ENCODE assay signal across 19 mouse cellular contexts in the genomic region with DNA sequence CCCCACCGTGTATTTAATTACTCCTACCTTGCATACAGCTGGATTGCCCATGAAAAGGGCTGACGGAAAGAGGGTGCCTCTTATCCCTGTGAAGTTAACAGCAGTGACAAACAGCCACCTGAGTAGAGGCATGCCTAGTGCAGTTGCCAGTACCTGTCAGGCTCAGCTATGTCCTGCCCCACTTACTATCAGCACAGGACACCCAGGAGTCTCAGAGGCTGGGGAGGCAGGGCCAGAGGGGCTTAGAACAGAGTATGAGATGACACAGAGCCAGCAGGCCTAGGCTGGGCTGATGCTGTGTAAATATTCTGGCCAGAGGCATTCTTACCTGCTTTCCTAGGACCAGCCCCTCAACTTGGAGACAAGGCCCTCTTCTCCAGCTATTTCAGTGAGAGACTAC. TPM values are rescaled to one million over a fixed set of nuclear protein-coding genes. Genes with fewer than 3 reads are reported as not detected.
DNase-seq lines count a peak whose midpoint lies in the region; ATAC-seq and TF ChIP-seq lines count a peak whose summit lies in the region.
"Had no signal": no experiment of that assay in that cellular context is flagged by ENCODE, and none has a peak within 500 bp of the region (broad histone marks: within the 10 kb centered on the region; RNA-seq: fewer than 3 reads in every experiment).

No protein-coding gene starts in this region.

- TF ChIP-seq CTCF in liver, postnatal 0 days (IDR thresholded peaks at IDR 0.05; ENCODE audit: low read depth) = no peak

- 64% methylated on average over 2 of the region's 2 CpGs for WGBS in heart, embryonic 11.5 days (ENCODE audit: insufficient replicate concordance)
- WGBS in intestine, embryonic 16.5 days = 63% methylated on average over 2 of the region's 2 CpGs
- WGBS in intestine, embryonic 15.5 days = 46% methylated on average over 2 of the region's 2 CpGs
- WGBS in liver, embryonic 12.5 days (ENCODE audit: insufficient replicate concordance) = 69% methylated on average over 2 of the region's 2 CpGs
- WGBS in liver, postnatal 0 days (ENCODE audit: insufficient replicate concordance) = 81% methylated on average over 2 of the region's 2 CpGs

- H3K9me3 ChIP-seq in heart, embryonic 11.5 days (replicated peaks; ENCODE audit: control insufficient read depth, low read length) = no peaks in the 10 kb centered on the region
- no peaks in the 10 kb centered on the region for H3K9me3 ChIP-seq in intestine, embryonic 16.5 days (ENCODE audit: control insufficient read depth, low read length)
- H3K9me3 ChIP-seq in intestine, embryonic 15.5 days = no peaks in the 10 kb centered on the region
- H3K9me3 ChIP-seq in liver, embryonic 12.5 days (replicated peaks) = no peaks in the 10 kb centered on the region
- no peaks in the 10 kb centered on the region for H3K9me3 ChIP-seq in liver, postnatal 0 days (ENCODE audit: low read length)
- H3K9me3 ChIP-seq: embryonic facial prominence, embryonic 15.5 days; hindbrain, embryonic 15.5 days; kidney, embryonic 15.5 days; megakaryocyte, embryonic 14.5 days had no signal

- H3K36me3 ChIP-seq in heart, embryonic 11.5 days (ENCODE audit: control insufficient read depth, insufficient read depth, low read length) = no peaks in the 10 kb centered on the region
- no peaks in the 10 kb centered on the region for H3K36me3 ChIP-seq in intestine, embryonic 16.5 days (ENCODE audit: control insufficient read depth, insufficient read depth, low read length)
- no peaks in the 10 kb centered on the region for H3K36me3 ChIP-seq in intestine, embryonic 15.5 days
- no peaks in the 10 kb centered on the region; the same call in 1 of the 2 replicates for H3K36me3 ChIP-seq in liver, embryonic 12.5 days
- no peaks in the 10 kb centered on the region for H3K36me3 ChIP-seq in liver, postnatal 0 days (replicated peaks; ENCODE audit: insufficient read depth, low read length)
- H3K36me3 ChIP-seq: embryonic facial prominence, embryonic 15.5 days; hindbrain, embryonic 15.5 days; kidney, embryonic 15.5 days had no signal

- H3K9ac ChIP-seq in heart, embryonic 11.5 days (ENCODE audit: low read depth, low read length) = 0 out of 2 replicates have a peak overlapping the region, but pooled peaks have one; percentile 10
- no peak overlapping the region for H3K9ac ChIP-seq in intestine, embryonic 16.5 days (ENCODE audit: low read depth, low read length)
- H3K9ac ChIP-seq in intestine, embryonic 15.5 days = no peak overlapping the region
- peak overlapping the region; percentile 39; the same call in 1 of the 2 replicates for H3K9ac ChIP-seq in liver, embryonic 12.5 days
- H3K9ac ChIP-seq in liver, postnatal 0 days (replicated peaks) = peak overlapping the region; percentile 16
- H3K9ac ChIP-seq: embryonic facial prominence, embryonic 15.5 days; hindbrain, embryonic 15.5 days; kidney, embryonic 15.5 days had no signal

- H3K27ac ChIP-seq in heart, embryonic 11.5 days (ENCODE audit: low read depth, low read length) = peak overlapping the region; percentile 66; the same call in 1 of the 2 replicates
- peak overlapping the region; percentile 1; the same call in 1 of the 2 replicates for H3K27ac ChIP-seq in intestine, embryonic 16.5 days (ENCODE audit: low read length)
- H3K27ac ChIP-seq in intestine, embryonic 15.5 days = no peak overlapping the region
- H3K27ac ChIP-seq in liver, embryonic 12.5 days = peak overlapping the region; percentile 31
- no peak overlapping the region for H3K27ac ChIP-seq in liver, postnatal 0 days (ENCODE audit: low read depth)
- H3K27ac ChIP-seq: embryonic facial prominence, embryonic 15.5 days; hindbrain, embryonic 15.5 days; kidney, embryonic 15.5 days had no signal

- no peaks in the 10 kb centered on the region for H3K27me3 ChIP-seq in heart, embryonic 11.5 days (ENCODE audit: control insufficient read depth, insufficient read depth, low read length)
- no peaks in the 10 kb centered on the region for H3K27me3 ChIP-seq in intestine, embryonic 16.5 days (replicated peaks; ENCODE audit: control insufficient read depth, insufficient read depth, low read length)
- H3K27me3 ChIP-seq in intestine, embryonic 15.5 days (replicated peaks) = no peaks in the 10 kb centered on the region
- no peaks in the 10 kb centered on the region for H3K27me3 ChIP-seq in liver, embryonic 12.5 days (replicated peaks)
- H3K27me3 ChIP-seq in liver, postnatal 0 days (ENCODE audit: insufficient read depth, low read length) = no peaks in the 10 kb centered on the region
- H3K27me3 ChIP-seq: embryonic facial prominence, embryonic 15.5 days; hindbrain, embryonic 15.5 days; kidney, embryonic 15.5 days had no signal

- no peak overlapping the region for H3K4me2 ChIP-seq in heart, embryonic 11.5 days
- H3K4me2 ChIP-seq in intestine, embryonic 16.5 days (ENCODE audit: low read depth, low read length) = no peak overlapping the region
- H3K4me2 ChIP-seq in intestine, embryonic 15.5 days (replicated peaks) = no peak overlapping the region
- peak overlapping the region; percentile 34 for H3K4me2 ChIP-seq in liver, embryonic 12.5 days
- no peak overlapping the region for H3K4me2 ChIP-seq in liver, postnatal 0 days (ENCODE audit: low read depth, low read length)
- H3K4me2 ChIP-seq: embryonic facial prominence, embryonic 15.5 days; hindbrain, embryonic 15.5 days; kidney, embryonic 15.5 days had no signal

- no peak for ATAC-seq in heart, embryonic 11.5 days (replicated peaks; ENCODE audit: insufficient number of reproducible peaks, low FRiP score, low TSS enrichment)
- ATAC-seq in intestine, embryonic 16.5 days = 0 out of 2 replicates have a peak, but pooled peaks have one; percentile 19
- no peak for ATAC-seq in intestine, embryonic 15.5 days
- ATAC-seq in liver, embryonic 12.5 days = peak; percentile 59
- ATAC-seq in liver, postnatal 0 days = 0 out of 2 replicates have a peak, but pooled peaks have one; percentile 35
- ATAC-seq: forebrain, embryonic 16.5 days; intestine, postnatal 0 days had no signal

- peaks cover 85% of the 10 kb centered on the region for H3K4me1 ChIP-seq in heart, embryonic 11.5 days (ENCODE audit: control insufficient read depth, insufficient read depth, low read length)
- peaks cover 52% of the 10 kb centered on the region for H3K4me1 ChIP-seq in intestine, embryonic 16.5 days (ENCODE audit: control insufficient read depth, insufficient read depth, low read length)
- peaks cover 44% of the 10 kb centered on the region for H3K4me1 ChIP-seq in intestine, embryonic 15.5 days (replicated peaks)
- H3K4me1 ChIP-seq in liver, embryonic 12.5 days = peaks cover 100% of the 10 kb centered on the region
- H3K4me1 ChIP-seq in liver, postnatal 0 days (ENCODE audit: insufficient read depth) = peaks cover 39% of the 10 kb centered on the region

- TF ChIP-seq EP300 in liver, postnatal 0 days (IDR thresholded peaks at IDR 0.05; ENCODE audit: low read depth) = no peak

- DNase-seq in heart, adult 8-10 months (ENCODE audit: low spot score) = no peak
- no peak for DNase-seq in liver, postnatal 0 days
- DNase-seq in B cell, adult 2 months = no peak
- no peak for DNase-seq in left cerebral cortex, adult 11 months (ENCODE audit: low spot score)
- DNase-seq: adrenal gland, postnatal 36 days; cerebellum, adult 18-20 months; cerebellum, postnatal 25 days; kidney, postnatal 4 days; right cerebral cortex, postnatal 25 days had no signal

- H3K4me3 ChIP-seq in heart, embryonic 11.5 days (ENCODE audit: low read depth, low read length) = no peak overlapping the region
- no peak overlapping the region for H3K4me3 ChIP-seq in intestine, embryonic 16.5 days (ENCODE audit: low read length)
- no peak overlapping the region for H3K4me3 ChIP-seq in intestine, embryonic 15.5 days (replicated peaks)
- no peak overlapping the region for H3K4me3 ChIP-seq in liver, embryonic 12.5 days
- H3K4me3 ChIP-seq in liver, postnatal 0 days (ENCODE audit: low read depth, low read length) = no peak overlapping the region
- H3K4me3 ChIP-seq: embryonic facial prominence, embryonic 15.5 days; hindbrain, embryonic 15.5 days; kidney, embryonic 15.5 days; megakaryocyte, embryonic 14.5 days had no signal

RNA-seq across cellular contexts. Expression of a gene that starts 48.0 kb away (rescaled TPM):
- 7.0 and 7.8 TPM in 2 replicates for polyA plus RNA-seq in heart, embryonic 11.5 days (2014; fragmentation: Nextera tagmentation; extraction: Ambion mirVana)
- total RNA-seq in heart, adult 8-10 months (2022) = 10 to 100 TPM; 39.8 to 52.2 (median 44.5) TPM
- 1.8 and 2.4 TPM in 2 replicates for polyA plus RNA-seq in intestine, embryonic 16.5 days (2015; fragmentation: Nextera tagmentation; extraction: Ambion mirVana)
- 3.1 and 3.8 TPM in 2 replicates for polyA plus RNA-seq in intestine, embryonic 15.5 days (2015; fragmentation: Nextera tagmentation; extraction: Ambion mirVana)
- polyA plus RNA-seq in liver, embryonic 12.5 days (2016; fragmentation: Nextera tagmentation; extraction: Ambion mirVana) = 2.5 and 3.7 TPM in 2 replicates
- polyA plus RNA-seq in liver, postnatal 0 days (2015; fragmentation: Nextera tagmentation; extraction: Ambion mirVana) = 2.1 and 2.4 TPM in 2 replicates

Comparison
In these comparisons a context has a peak if more than half of its experiments do, and no peak if none do; other contexts are left out.
1. ATAC-seq: peak in intestine, embryonic 16.5 days (single experiment), liver, embryonic 12.5 days (single experiment) and liver, postnatal 0 days (single experiment); none in heart, embryonic 11.5 days (single experiment) and intestine, embryonic 15.5 days (single experiment).
2. H3K27ac ChIP-seq: peak in heart, embryonic 11.5 days (single experiment), intestine, embryonic 16.5 days (single experiment) and liver, embryonic 12.5 days (single experiment); none in intestine, embryonic 15.5 days (single experiment) and liver, postnatal 0 days (single experiment).
3. H3K9ac ChIP-seq: peak in heart, embryonic 11.5 days (single experiment), liver, embryonic 12.5 days (single experiment) and liver, postnatal 0 days (single experiment); none in intestine, embryonic 16.5 days (single experiment) and intestine, embryonic 15.5 days (single experiment).